Mouse (Mus musculus) bone marrow macrophage, adult 2 months (primary cell): ENCODE measurements at regions not wholly inside any gene's neighbourhood (a gene's known extent, or its start where the extent isn't known, plus 50 kb on each side); places are given as distances from the start of the nearest gene placed in this dataset.

Experiments
- H3K27ac ChIP-seq: 2 replicates; pipeline ENCODE4 v1.5.1; 2012; ENCODE audit warnings: low read depth, low read length; ENCODE audit not compliant: insufficient read depth
- H3K4me1 ChIP-seq: 2 replicates; pipeline ENCODE4 v1.6.1; 2012; ENCODE audit warnings: low read length; ENCODE audit not compliant: control insufficient read depth, insufficient read depth
- H3K4me3 ChIP-seq: 2 replicates; pipeline ENCODE4 v1.5.1; 2012; ENCODE audit warnings: mild to moderate bottlenecking, low read length, moderate library complexity; ENCODE audit not compliant: insufficient read depth
- CTCF ChIP-seq: IDR thresholded peaks from 2 replicates; pipeline ENCODE4 v1.5.1; 2012; ENCODE audit warnings: low read depth, mild to moderate bottlenecking, low read length, moderate library complexity
- POLR2A ChIP-seq: IDR thresholded peaks from 2 replicates; pipeline ENCODE4 v1.6.1; 2012; ENCODE audit warnings: mild to moderate bottlenecking, low read depth, low read length, borderline replicate concordance

- TF ChIP-seq POLR2A, result no peak
- no peak for TF ChIP-seq CTCF
Observed at GRCm38 (mm10) chr2:51267662-51268061, 118.8 kb upstream of the Rnd3 start.

GRCm38 (mm10) chr2:51262506-51262905, 113.6 kb upstream of the Rnd3 start:
- no peak for TF ChIP-seq CTCF
- no peaks in the 10 kb centered on the region for H3K4me1 ChIP-seq
- no peak overlapping the region for H3K4me3 ChIP-seq
- H3K27ac ChIP-seq, result no peak overlapping the region

More at GRCm38 (mm10) chr2:51267662-51268061, 118.8 kb upstream of the Rnd3 start:
- Histone ChIP-seq H3K27ac (no peak overlapping the region), H3K4me3 (no peak overlapping the region), H3K4me1 (no peaks in the 10 kb centered on the region)

- TF ChIP-seq POLR2A (no peak), CTCF (no peak)
- no peak overlapping the region for H3K4me3 ChIP-seq
- H3K27ac ChIP-seq, result no peak overlapping the region
- H3K4me1 ChIP-seq, result no peaks in the 10 kb centered on the region
Observed at GRCm38 (mm10) chr2:51250798-51251197, 101.9 kb upstream of the Rnd3 start.

GRCm38 (mm10) chr2:51241573-51241972, 92.7 kb upstream of the Rnd3 start:
- H3K4me1 ChIP-seq, result no peaks in the 10 kb centered on the region
- H3K4me3 ChIP-seq, result no peak overlapping the region
- no peak overlapping the region for H3K27ac ChIP-seq
- TF ChIP-seq CTCF (no peak), POLR2A (no peak)

GRCm38 (mm10) chr2:51240000-51240399, 91.1 kb upstream of the Rnd3 start:
- H3K4me3 ChIP-seq, result no peak overlapping the region
- TF ChIP-seq CTCF (no peak), POLR2A (no peak)
- no peak overlapping the region for H3K27ac ChIP-seq
- H3K4me1 ChIP-seq, result no peaks in the 10 kb centered on the region

- TF ChIP-seq CTCF (no peak), POLR2A (no peak)
- Histone ChIP-seq H3K4me1 (no peaks in the 10 kb centered on the region), H3K27ac (no peak overlapping the region), H3K4me3 (no peak overlapping the region)
Observed at GRCm38 (mm10) chr2:51238992-51239391, 90.1 kb upstream of the Rnd3 start.

- TF ChIP-seq POLR2A (no peak), CTCF (no peak)
- no peak overlapping the region for H3K27ac ChIP-seq
Observed at GRCm38 (mm10) chr2:51238131-51238931, 89.4 kb upstream of the Rnd3 start.

GRCm38 (mm10) chr2:51237451-51237850, 88.5 kb upstream of the Rnd3 start:
- H3K4me3 ChIP-seq, result no peak overlapping the region
- no peak overlapping the region for H3K27ac ChIP-seq
- no peaks in the 10 kb centered on the region for H3K4me1 ChIP-seq
- TF ChIP-seq CTCF (no peak), POLR2A (no peak)

More at GRCm38 (mm10) chr2:51238131-51238931, 89.4 kb upstream of the Rnd3 start:
- Histone ChIP-seq H3K4me3 (no peak overlapping the region), H3K4me1 (no peaks in the 10 kb centered on the region)

- H3K4me1 ChIP-seq, result no peaks in the 10 kb centered on the region
- no peak overlapping the region for H3K4me3 ChIP-seq
- H3K27ac ChIP-seq, result no peak overlapping the region
- TF ChIP-seq CTCF (no peak), POLR2A (no peak)
Observed at GRCm38 (mm10) chr2:51236852-51237251, 87.9 kb upstream of the Rnd3 start.

- Histone ChIP-seq H3K4me3 (no peak overlapping the region), H3K4me1 (no peaks in the 10 kb centered on the region), H3K27ac (no peak overlapping the region)
- TF ChIP-seq POLR2A, result no peak
- no peak for TF ChIP-seq CTCF
Observed at GRCm38 (mm10) chr2:51234427-51234826, 85.5 kb upstream of the Rnd3 start.
